Mouse (Mus musculus): ENCODE data around the gene Cdkl2. TPM values are rescaled to one million over a fixed set of nuclear protein-coding genes. Genes with fewer than 3 reads are reported as not detected.
A peak's percentile ranks its signal among the peaks of the same experiment; 100 is the strongest.

The Cdkl2 gene
- polyA plus RNA-seq, 1 experiment from 2014 or later: 4.0 TPM

- no peak for ATAC-seq (ENCODE audit: low read depth)
- Histone ChIP-seq H3K36me3 (ENCODE audit: control insufficient read depth, insufficient read depth, low read length) (no peaks in the 10 kb centered on the region), H3K4me1 (replicated peaks; ENCODE audit: control insufficient read depth, insufficient read depth, low read length) (peaks cover 15% of the 10 kb centered on the region), H3K9me3 (ENCODE audit: control insufficient read depth, low read length) (no peaks in the 10 kb centered on the region), H3K9ac (ENCODE audit: low read length) (no peak overlapping the region), H3K27me3 (ENCODE audit: control insufficient read depth, insufficient read depth, low read depth, low read length) (no peaks in the 10 kb centered on the region), H3K4me3 (ENCODE audit: low read length) (no peak overlapping the region), H3K27ac (ENCODE audit: low read length) (no peak overlapping the region), H3K4me2 (ENCODE audit: low read depth, low read length) (no peak overlapping the region)
Measured at GRCm38 (mm10) chr5:92078751-92079150, 35.1 kb upstream of the Cdkl2 start.

GRCm38 (mm10) chr5:92076273-92076672, 32.6 kb upstream of the Cdkl2 start:
- no peaks in the 10 kb centered on the region for H3K27me3 ChIP-seq (ENCODE audit: control insufficient read depth, insufficient read depth, low read depth, low read length)
- H3K9ac ChIP-seq (ENCODE audit: low read length): no peak overlapping the region
- no peak overlapping the region for H3K4me3 ChIP-seq (ENCODE audit: low read length)
- no peaks in the 10 kb centered on the region for H3K9me3 ChIP-seq (ENCODE audit: control insufficient read depth, low read length)
- no peak overlapping the region for H3K27ac ChIP-seq (ENCODE audit: low read length)
- ATAC-seq (ENCODE audit: low read depth): no peak
- H3K36me3 ChIP-seq (ENCODE audit: control insufficient read depth, insufficient read depth, low read length): no peaks in the 10 kb centered on the region
- H3K4me2 ChIP-seq (ENCODE audit: low read depth, low read length): no peak overlapping the region
- H3K4me1 ChIP-seq (replicated peaks; ENCODE audit: control insufficient read depth, insufficient read depth, low read length): peaks cover 5% of the 10 kb centered on the region; the same call in 1 of the 2 replicates
- WGBS: 72% methylated on average over 1 of the region's 1 CpGs

- no peak overlapping the region for H3K27ac ChIP-seq (ENCODE audit: low read length)
- no peaks in the 10 kb centered on the region for H3K27me3 ChIP-seq (ENCODE audit: control insufficient read depth, insufficient read depth, low read depth, low read length)
- no peaks in the 10 kb centered on the region for H3K9me3 ChIP-seq (ENCODE audit: control insufficient read depth, low read length)
- WGBS: 93% methylated on average over 14 of the region's 14 CpGs
- no peak for ATAC-seq (ENCODE audit: low read depth)
- no peaks in the 10 kb centered on the region for H3K4me1 ChIP-seq (replicated peaks; ENCODE audit: control insufficient read depth, insufficient read depth, low read length)
- no peaks in the 10 kb centered on the region for H3K36me3 ChIP-seq (ENCODE audit: control insufficient read depth, insufficient read depth, low read length)
- no peak overlapping the region for H3K9ac ChIP-seq (ENCODE audit: low read length)
- no peak overlapping the region for H3K4me3 ChIP-seq (ENCODE audit: low read length)
- no peak overlapping the region for H3K4me2 ChIP-seq (ENCODE audit: low read depth, low read length)
Measured at GRCm38 (mm10) chr5:92074061-92074460, 30.4 kb upstream of the Cdkl2 start.

GRCm38 (mm10) chr5:92063192-92063591, 19.5 kb upstream of the Cdkl2 start:
- no peak for ATAC-seq (ENCODE audit: low read depth)
- H3K4me1 ChIP-seq (replicated peaks; ENCODE audit: control insufficient read depth, insufficient read depth, low read length): no peaks in the 10 kb centered on the region
- H3K27me3 ChIP-seq (ENCODE audit: control insufficient read depth, insufficient read depth, low read depth, low read length): no peaks in the 10 kb centered on the region
- H3K4me2 ChIP-seq (ENCODE audit: low read depth, low read length): no peak overlapping the region
- no peak overlapping the region for H3K4me3 ChIP-seq (ENCODE audit: low read length)
- no peaks in the 10 kb centered on the region for H3K9me3 ChIP-seq (ENCODE audit: control insufficient read depth, low read length)
- WGBS: 94% methylated on average over 2 of the region's 2 CpGs
- no peak overlapping the region for H3K9ac ChIP-seq (ENCODE audit: low read length)
- H3K36me3 ChIP-seq (ENCODE audit: control insufficient read depth, insufficient read depth, low read length): peaks cover 28% of the 10 kb centered on the region; the same call in 1 of the 2 replicates
- H3K27ac ChIP-seq (ENCODE audit: low read length): no peak overlapping the region

- no peaks in the 10 kb centered on the region for H3K27me3 ChIP-seq (ENCODE audit: control insufficient read depth, insufficient read depth, low read depth, low read length)
- no peaks in the 10 kb centered on the region for H3K9me3 ChIP-seq (ENCODE audit: control insufficient read depth, low read length)
- 87% methylated on average over 6 of the region's 6 CpGs for WGBS
- no peak overlapping the region for H3K27ac ChIP-seq (ENCODE audit: low read length)
- no peak overlapping the region for H3K4me3 ChIP-seq (ENCODE audit: low read length)
- no peaks in the 10 kb centered on the region for H3K4me1 ChIP-seq (replicated peaks; ENCODE audit: control insufficient read depth, insufficient read depth, low read length)
- no peak overlapping the region for H3K4me2 ChIP-seq (ENCODE audit: low read depth, low read length)
- H3K36me3 ChIP-seq (ENCODE audit: control insufficient read depth, insufficient read depth, low read length): peaks cover 34% of the 10 kb centered on the region
- no peak for ATAC-seq (ENCODE audit: low read depth)
- H3K9ac ChIP-seq (ENCODE audit: low read length): no peak overlapping the region
Measured at GRCm38 (mm10) chr5:92052866-92053265, 9.2 kb upstream of the Cdkl2 start.

GRCm38 (mm10) chr5:92050419-92050818, 6.7 kb upstream of the Cdkl2 start:
- no peak overlapping the region for H3K27ac ChIP-seq (ENCODE audit: low read length)
- 75% methylated on average over 3 of the region's 3 CpGs for WGBS
- H3K36me3 ChIP-seq (ENCODE audit: control insufficient read depth, insufficient read depth, low read length): peaks cover 17% of the 10 kb centered on the region

GRCm38 (mm10) chr5:92042377-92043348, 1.0 kb downstream of the Cdkl2 start:
- ATAC-seq (ENCODE audit: low read depth): peak; percentile 99
- Histone ChIP-seq H3K9ac (ENCODE audit: low read length) (peak overlapping the region; percentile 80), H3K36me3 (ENCODE audit: control insufficient read depth, insufficient read depth, low read length) (no peaks in the 10 kb centered on the region), H3K4me1 (replicated peaks; ENCODE audit: control insufficient read depth, insufficient read depth, low read length) (no peaks in the 10 kb centered on the region; the same call in 1 of the 2 replicates), H3K27me3 (ENCODE audit: control insufficient read depth, insufficient read depth, low read depth, low read length) (peaks cover 4% of the 10 kb centered on the region), H3K9me3 (ENCODE audit: control insufficient read depth, low read length) (no peaks in the 10 kb centered on the region), H3K4me2 (ENCODE audit: low read depth, low read length) (peak overlapping the region; percentile 77), H3K4me3 (ENCODE audit: low read length) (peak overlapping the region; percentile 87), H3K27ac (ENCODE audit: low read length) (peak overlapping the region; percentile 81)
- WGBS: under 1% methylated on average over 68 of the region's 68 CpGs

More at GRCm38 (mm10) chr5:92050419-92050818, 6.7 kb upstream of the Cdkl2 start:
- no peak for ATAC-seq (ENCODE audit: low read depth)
- H3K4me1 ChIP-seq (replicated peaks; ENCODE audit: control insufficient read depth, insufficient read depth, low read length): no peaks in the 10 kb centered on the region
- no peaks in the 10 kb centered on the region for H3K9me3 ChIP-seq (ENCODE audit: control insufficient read depth, low read length)
- no peak overlapping the region for H3K9ac ChIP-seq (ENCODE audit: low read length)
- no peak overlapping the region for H3K4me3 ChIP-seq (ENCODE audit: low read length)
- H3K4me2 ChIP-seq (ENCODE audit: low read depth, low read length): no peak overlapping the region
- no peaks in the 10 kb centered on the region for H3K27me3 ChIP-seq (ENCODE audit: control insufficient read depth, insufficient read depth, low read depth, low read length)

GRCm38 (mm10) chr5:92019960-92020359, 23.7 kb downstream of the Cdkl2 start:
- Histone ChIP-seq H3K27me3 (ENCODE audit: control insufficient read depth, insufficient read depth, low read depth, low read length) (no peaks in the 10 kb centered on the region), H3K27ac (ENCODE audit: low read length) (no peak overlapping the region), H3K4me2 (ENCODE audit: low read depth, low read length) (no peak overlapping the region), H3K4me3 (ENCODE audit: low read length) (no peak overlapping the region), H3K9me3 (ENCODE audit: control insufficient read depth, low read length) (no peaks in the 10 kb centered on the region), H3K36me3 (ENCODE audit: control insufficient read depth, insufficient read depth, low read length) (no peaks in the 10 kb centered on the region), H3K4me1 (replicated peaks; ENCODE audit: control insufficient read depth, insufficient read depth, low read length) (no peaks in the 10 kb centered on the region), H3K9ac (ENCODE audit: low read length) (no peak overlapping the region)
- WGBS: 45% methylated on average over 2 of the region's 2 CpGs
- ATAC-seq (ENCODE audit: low read depth): no peak

GRCm38 (mm10) chr5:92011756-92012155, 31.9 kb downstream of the Cdkl2 start:
- Histone ChIP-seq H3K4me2 (ENCODE audit: low read depth, low read length) (no peak overlapping the region), H3K27ac (ENCODE audit: low read length) (no peak overlapping the region), H3K4me1 (replicated peaks; ENCODE audit: control insufficient read depth, insufficient read depth, low read length) (no peaks in the 10 kb centered on the region), H3K9ac (ENCODE audit: low read length) (no peak overlapping the region), H3K4me3 (ENCODE audit: low read length) (no peak overlapping the region), H3K27me3 (ENCODE audit: control insufficient read depth, insufficient read depth, low read depth, low read length) (no peaks in the 10 kb centered on the region), H3K36me3 (ENCODE audit: control insufficient read depth, insufficient read depth, low read length) (no peaks in the 10 kb centered on the region), H3K9me3 (ENCODE audit: control insufficient read depth, low read length) (no peaks in the 10 kb centered on the region)
- WGBS: 50% methylated on average over 7 of the region's 7 CpGs
- ATAC-seq (ENCODE audit: low read depth): no peak

All from lung, embryonic 16.5 days (tissue).